Mouse (Mus musculus) 416B (cell line): ENCODE results near the gene Hdac7.

ENCODE experiments used
- DNase-seq: peaks from one replicate; pipeline ENCODE4 v3.0.0; 2011; ENCODE audit warnings: low read depth

Gene Hdac7

DNA sequence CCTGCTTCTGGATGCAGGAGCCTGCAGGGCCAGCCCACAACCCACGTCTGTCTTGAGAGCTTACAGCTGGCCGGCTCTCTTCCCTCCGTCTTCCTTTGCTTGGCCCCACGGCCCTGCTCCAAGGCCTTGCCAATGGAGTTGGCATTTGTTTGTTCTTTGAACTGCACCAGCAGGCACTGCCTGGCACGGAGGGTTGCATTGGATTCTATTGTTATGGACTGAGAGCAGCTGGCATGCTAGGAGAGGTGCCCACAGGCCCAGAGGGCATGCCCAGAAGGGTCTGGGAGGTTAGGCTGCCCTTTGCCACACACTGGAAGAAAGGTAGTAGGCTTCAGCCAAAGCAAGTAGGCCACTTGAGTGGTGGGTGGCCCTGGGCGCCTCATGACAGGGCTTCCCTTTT is 55.5 kb downstream of the Hdac7 start:
- DNase-seq: no peak

DNA sequence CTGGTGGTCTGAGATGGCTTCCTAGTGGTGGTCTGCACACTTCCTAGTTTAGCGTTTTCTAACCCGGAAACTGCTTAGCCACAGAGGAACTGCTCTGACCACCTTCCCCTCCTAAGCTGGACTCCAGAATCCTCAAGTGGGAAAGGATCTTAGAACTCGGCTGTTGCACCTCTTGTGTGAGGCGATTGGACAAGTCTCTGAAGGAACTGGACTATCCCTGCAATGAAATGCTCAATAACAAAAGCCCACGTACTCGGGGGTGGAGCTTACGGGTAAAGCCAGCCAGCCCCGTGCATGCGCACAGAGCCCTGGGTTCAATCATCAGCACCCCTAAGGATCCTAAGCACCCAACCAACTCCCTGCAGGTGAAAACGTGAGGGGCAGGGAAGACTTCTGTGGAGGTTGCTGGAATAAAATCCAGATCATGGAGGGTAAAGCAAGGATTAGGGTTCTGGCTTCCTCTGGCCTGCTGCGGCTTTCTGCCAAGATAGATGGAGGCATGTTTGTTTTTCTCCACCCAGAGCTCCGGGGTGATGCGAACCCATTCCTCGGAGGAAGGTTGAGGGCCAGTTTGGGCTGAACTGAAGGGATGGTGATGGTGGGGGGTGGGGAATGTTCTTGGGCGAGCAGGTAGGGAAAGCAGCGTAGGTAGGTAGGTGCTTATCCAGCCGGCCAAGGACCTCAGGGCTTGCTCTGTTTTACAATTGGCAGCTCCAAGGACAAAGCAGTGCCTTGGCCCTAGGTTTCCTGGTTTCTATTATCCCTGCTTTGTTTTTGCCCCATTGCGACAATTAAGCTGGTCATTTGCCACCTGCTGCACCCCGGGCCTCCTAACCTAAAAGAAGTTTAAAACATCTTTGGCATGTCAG is 56.3 kb downstream of the Hdac7 start:
- peak; percentile 87 for DNase-seq

DNA sequence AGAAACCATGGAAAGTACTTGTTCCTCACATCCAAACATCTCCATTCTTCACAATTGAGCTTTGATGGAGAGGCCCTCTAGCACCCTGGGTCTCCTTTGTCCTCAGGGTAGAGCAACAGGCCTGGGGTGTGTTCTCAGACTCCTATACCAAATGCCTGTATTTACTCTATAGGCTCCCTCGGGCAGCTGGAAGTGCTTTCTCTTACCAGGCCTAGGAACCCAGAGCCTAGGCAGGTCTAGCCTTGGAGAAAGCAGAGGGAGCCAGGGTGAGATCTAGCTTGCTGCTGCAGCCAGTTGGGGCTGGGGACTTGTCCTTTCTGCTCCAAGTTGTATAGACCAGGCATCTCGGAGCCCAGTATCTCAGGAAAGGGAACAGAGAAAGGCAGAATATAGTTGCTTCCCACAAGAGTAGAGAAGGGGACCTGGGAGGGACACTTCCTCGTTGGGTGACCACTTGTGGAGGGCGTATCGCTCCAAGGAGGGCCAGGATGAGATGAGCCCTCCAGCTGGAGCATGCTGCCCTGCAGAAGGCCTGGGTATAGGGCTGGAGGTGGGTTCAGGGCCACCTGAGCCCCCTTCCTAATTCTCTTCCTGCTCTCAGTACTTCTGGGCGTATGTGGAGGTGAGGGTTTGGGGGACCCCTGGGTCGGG is 57.0 kb downstream of the Hdac7 start:
- DNase-seq: no peak

DNA sequence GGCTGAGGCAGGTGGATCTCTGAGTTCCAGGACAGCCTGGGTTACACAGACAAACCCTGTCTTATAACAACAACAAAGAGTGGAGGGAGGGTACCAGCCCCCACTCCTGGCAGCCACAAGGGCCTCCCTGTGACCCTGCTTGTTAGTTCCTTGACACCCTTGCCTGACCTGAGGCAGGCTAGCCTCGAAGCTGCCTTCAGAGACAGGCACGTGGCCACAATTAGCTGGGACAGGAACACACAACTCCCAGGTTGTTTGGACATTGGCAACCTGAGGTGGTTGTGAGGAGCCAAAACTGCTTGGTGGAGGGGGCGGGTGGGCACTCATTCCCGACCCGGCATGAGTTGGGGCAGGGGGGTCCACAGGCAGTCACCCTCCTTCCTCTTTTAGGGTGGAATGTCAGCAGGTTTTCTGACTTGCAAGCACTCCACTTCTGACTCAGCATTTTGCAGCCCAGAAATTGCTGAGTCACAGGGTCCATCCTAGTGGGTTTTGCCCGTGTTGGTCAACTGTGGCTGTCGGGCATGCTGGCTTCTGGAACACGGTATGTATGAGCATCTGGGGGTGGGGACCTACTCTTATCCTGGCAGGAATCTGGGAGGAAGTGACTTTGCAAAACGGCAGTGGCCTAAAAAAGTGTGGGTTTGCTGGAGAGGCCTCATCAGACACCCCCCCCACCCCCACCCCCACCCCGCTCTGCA is 57.7 kb downstream of the Hdac7 start:
- peak; percentile 98 for DNase-seq

DNA sequence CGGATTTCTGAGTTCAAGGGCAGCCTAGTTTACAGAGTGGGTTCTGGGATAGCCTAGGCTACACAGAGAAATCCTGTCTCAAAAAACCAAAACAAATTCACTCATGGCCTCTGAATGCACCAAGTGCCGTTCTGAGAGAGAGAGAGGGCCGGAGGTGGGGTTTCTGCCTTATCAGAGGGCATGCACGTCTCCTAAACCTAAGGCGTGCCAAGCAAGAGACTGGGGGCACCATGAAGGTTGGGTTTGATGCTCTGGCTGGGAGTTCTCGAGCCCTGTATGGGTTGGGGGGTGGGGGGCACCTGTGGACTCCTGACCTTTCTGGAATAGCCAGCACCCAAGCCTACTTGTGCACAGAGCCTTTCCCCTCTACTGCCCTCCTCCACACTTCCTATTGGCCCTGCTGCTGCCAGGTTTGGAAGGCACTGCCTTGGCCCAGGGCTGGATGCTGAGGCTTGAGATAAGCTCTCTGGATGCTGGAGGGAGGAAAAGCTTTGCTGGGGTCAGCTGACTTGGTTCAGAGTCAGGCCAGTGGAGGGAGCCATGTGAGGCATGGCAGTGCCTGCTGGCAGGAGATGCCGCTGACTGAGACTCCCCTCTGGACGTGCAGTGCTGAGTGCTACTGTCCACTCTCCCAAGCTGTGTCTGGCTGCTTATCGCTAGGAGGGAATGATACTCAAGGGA is 58.4 kb downstream of the Hdac7 start:
- peak; percentile 84 for DNase-seq

DNA sequence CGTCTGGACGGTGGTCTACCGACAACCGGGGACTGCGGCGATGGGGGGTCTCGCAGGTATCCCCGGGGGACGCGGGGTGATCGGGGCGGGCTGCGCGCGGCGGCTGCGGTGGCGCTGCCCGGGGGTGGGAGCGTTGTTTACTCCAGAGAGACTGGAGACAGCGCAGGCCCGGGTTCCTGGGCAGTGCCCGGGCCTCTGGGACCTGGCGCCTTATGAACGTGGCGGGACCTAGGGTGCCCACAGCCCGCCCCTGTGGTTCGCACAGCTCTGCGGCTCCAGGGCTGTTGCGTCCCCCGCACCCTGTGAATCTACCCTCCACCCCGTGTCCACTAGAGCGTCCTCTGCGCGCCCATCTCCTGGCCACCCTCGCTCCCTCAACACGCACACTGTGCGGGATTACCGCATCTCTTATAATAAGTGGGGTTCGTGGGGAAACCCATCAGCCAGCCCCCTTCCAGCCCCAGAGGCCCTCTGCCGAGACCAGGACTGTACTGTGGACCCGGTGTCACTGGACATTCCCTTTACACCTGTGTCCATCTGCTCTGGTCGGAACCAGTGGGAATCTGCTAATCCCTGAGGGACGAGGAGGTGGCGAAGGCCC is 59.6 kb downstream of the Hdac7 start:
- DNase-seq: peak; percentile 38

DNA sequence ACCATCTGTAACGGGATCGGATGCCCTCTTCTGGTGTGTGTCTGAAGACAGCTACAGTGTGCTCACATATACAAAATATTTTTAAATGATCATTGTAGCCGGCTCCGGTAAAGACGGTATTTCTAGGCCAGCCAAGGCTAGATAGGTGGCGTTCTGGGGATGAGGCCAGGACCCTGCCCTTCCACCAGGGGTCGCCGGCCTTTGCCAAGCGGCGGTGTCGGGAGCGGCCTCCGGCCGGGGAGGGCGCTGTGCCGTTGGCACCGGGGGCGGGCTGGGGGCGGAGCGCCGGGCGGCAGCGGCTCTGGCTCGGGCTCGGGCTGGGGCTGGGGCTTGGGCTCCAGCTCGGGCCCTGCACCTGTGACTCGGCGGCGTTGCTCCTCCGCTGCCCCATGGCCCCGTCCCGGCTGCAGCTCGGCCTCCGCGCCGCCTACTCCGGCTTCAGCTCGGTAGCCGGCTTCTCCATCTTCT is 60.2 kb downstream of the Hdac7 start:
- peak; percentile 87 for DNase-seq

DNA sequence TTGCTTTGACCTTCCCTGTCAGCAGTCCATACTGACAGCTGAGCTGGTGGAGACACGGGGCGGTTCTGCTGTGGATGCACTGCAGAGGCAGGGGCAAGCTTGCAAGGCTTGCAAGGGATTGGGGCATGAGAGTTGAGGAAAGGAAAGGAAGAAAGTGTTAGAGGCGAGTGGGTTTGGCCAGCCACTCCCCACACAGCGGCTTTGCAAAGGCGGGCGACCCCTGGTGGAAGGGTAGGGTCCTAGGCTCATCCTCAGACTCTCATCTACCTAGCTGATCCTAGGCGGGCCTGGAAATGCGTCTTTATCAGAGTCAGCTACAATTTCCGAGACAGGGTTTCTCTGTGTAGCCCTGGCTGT is 61.6 kb downstream of the Hdac7 start:
- peak; percentile 86 for DNase-seq

DNA sequence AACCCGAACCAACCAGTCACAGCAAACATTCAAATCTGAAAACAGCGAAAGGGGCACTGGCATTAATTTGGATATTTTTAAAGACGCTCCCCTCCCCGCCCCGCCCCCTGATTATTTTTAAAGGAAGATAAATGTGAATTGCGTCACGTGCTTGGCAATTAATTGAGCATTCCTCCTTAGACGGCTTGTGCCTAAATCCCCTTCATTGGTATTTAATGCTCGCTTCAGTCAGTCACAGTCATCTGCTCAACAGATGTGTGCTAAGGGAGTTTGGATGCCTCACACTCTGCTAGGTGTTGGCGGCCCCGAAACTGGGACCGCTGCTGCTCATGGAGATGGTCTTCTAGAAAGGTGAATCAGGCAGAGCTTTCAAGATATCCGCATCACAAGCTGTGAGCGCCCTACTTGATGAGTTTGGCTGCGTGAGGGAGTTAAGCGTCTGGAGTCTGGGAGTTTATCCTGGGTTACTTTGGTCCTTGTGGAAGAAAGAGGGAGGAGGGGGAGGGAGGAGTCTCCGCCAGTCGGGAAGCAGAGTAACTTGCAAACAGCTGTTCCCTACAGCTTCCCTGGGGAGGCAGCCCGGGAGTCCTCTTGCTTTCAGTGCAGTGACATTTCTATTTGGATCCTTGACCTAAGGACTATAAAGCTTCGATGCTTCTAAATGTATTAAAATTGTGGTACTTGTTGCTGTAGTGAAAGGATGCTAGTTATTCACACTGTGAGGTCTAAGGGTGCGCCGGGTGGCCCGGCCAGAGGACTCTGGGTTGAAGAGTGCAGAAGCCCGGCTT is 62.1 kb downstream of the Hdac7 start:
- no peak for DNase-seq

DNA sequence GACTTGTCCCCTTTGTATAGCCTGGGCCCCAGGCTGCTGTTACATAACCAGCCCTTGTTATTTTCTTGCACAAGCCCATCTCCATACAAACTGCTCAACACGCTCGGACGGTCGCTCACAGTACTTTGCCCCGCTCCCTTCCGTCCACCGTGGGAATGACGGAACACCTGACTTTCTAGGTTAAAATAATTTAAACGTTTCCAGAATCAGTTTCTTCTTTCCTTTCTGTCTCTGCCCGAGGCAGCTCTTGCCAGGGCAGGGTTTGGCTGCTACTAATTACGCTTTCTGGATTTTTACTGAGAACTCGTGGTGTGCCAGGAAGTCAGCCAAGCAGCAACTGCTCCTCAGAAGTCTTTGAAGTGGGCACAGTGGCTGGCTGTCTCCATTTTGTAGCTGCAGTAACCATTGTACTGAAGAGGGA is 63.7 kb downstream of the Hdac7 start:
- no peak for DNase-seq

DNA sequence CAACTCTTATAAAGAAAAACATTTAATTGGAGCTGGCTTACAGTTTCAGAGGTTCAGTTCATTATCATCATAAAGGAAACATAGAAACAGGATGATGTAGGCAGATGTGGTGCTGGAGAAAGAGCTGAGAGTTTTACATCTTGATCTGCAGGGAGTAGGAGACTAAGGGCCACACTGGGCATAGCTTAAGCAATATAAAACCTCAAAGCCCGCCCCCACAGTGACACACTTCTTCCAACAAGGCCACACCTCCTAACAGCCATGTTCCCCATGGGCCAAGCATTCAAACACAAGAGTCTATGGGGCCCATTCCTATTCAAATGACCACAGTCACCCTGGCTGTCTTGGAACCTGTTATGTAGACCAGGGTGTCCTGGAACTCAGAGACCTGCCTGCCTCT is 64.7 kb downstream of the Hdac7 start:
- peak; percentile 62 for DNase-seq

DNA sequence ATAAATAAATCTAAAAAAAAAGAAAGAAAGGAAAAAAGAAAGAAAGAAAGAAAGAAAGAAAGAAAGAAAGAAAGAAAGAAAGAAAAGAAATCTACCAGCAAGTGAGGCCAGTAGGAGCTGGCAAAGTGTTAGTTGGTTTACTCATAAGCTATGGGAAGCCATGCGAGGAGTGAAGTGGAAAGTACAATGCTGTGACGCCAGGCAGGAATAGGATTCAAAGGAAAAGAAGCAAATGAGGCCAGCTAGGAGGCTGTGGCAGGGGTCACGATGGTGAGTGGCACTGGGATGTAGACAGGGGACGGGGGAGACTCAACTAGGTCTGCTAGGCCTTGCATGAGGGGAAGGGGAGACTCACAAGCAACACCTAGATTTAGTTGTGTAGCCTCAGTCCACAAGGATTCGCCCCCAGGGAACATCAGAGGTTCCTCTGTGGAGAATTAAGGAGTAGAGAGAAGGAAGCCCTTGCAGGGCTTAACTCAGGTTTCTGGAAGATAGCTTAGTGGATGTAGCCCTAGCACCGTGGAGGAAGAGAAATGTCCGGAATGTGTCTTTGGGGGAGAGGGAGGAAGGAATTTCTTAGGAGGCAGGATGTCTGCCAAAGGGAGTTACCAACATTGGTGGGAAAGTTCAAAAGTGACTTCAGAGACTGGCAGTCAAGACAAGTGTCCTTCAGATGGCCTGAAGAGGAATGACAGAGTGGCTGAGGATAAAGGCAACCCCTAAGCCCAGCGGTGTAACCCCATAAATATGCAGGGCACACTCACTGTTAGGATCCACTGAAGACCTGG is 65.8 kb downstream of the Hdac7 start, which contains the start of gene Slc48a1:
TSS of gene Slc48a1 (plus strand) at position 210 of the 788 bp plus-strand sequence.
- no peak for DNase-seq

DNA sequence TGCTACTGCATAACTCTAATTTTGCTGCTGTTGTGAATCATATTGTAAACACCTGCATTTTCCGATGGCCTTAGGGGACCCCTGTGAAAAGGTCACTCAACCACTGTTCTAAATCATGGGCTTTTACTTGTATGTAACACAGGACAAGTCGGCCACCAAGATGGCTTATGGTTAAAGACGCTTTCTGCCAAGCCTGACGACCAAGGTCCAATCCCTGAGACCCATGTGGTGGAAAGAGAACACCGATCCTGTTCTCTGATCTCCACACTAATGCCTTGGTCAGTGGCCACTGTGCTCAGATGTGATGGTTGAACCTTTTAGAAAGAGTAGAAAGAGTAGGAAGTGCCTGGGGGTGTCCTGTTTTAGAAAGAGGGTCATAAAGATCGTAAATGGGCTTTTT is 67.4 kb downstream of the Hdac7 start:
- no peak for DNase-seq

DNA sequence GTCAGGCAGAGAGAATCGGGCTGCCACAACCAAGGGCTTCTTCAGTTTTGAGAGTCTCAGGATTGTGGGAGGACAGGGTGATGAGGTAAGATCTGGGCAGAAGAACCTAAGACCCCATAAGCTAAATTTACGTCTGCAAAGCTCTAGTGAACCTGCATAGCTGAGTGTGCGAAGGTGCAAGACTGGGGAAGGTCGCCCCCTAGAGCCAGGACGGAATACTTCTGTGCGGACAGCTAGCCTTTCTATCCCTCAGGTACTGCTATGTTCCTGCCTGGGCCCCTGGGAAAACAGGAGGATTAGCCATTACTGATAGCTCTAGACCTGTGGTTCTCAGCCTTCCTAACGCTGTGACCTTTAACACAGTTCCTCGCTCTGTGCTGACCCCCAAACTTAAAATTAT is 67.8 kb downstream of the Hdac7 start:
- DNase-seq: peak; percentile 77

DNA sequence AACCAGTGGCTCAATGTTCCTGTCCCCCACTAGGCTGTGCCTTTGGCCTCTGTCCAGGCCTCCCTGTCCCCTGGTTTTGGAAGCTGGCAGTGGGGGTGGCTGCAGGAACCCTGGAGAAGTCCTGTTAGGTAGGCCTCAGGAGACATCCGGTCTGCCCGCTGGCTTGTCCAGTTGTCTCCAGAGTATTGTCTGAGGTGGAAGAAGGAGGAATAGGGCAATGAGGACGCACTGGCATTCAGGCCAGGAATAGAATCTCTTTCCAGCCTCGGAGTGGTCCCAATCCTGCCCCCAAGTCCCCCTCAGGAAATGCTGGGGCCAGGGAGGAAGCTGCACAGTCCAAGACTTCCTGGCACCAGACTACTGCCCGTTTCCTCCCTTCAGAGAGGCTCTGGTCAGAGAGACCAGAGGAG is 70.3 kb downstream of the Hdac7 start:
- DNase-seq: no peak

DNA sequence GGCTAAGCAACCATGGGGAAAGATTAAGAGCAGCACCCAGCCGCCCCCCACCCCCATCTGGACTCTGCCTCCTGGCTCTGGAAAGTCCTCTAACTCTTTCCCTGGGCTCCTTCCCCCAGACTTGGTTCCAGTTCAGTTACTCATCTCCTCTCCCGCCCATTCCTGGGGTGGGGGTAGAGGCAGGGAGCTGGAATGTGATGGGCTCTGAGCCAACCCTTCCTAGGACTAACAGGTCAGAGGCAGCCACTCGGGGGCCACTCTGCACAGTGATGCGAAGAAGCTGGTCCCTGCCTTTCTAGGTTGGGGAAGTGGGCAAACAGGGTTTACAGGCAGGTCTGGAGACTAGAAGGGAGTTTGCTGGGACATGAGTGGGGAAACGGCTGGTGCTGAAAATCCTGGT is 71.2 kb downstream of the Hdac7 start:
- DNase-seq: no peak

DNA sequence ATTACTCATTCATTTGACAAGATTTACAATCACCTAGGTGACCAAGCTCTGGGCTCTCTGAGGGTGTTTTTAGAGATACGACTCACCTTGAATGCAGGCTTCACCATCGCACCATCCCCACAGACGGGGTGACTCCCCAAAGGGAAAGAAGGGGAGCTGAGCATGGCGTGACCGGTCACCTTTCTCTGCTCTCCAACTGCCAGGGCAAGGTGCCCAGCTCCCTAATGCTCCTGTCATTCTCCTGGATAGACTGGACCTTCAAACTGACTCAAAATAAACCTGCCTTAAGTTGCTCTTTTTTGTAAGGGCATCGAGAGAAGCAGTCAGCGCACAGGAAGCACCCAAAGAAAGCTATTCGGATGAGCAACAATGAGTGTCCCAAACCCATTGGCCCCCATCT is 74.0 kb downstream of the Hdac7 start:
- DNase-seq: no peak

DNA sequence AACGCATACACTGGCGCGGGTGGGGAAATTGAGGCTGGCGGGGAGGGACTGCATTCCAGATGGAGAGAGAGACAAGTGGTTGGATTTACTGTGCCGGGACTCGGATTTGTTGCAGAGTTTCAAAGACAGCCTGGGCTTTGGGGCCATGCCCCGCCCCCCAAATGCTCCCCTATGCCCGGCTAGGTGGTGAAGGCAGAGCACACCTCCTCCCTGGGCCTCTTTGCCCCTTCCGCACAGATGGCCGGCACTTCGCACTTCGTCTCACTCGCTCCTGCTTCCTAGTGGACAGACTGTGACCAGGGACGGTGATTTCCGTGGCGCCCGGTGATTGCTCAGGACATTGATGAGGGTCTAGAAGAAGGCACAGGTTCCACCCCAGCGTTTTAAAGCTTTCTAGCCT is 76.1 kb downstream of the Hdac7 start:
- DNase-seq: peak; percentile 90

DNA sequence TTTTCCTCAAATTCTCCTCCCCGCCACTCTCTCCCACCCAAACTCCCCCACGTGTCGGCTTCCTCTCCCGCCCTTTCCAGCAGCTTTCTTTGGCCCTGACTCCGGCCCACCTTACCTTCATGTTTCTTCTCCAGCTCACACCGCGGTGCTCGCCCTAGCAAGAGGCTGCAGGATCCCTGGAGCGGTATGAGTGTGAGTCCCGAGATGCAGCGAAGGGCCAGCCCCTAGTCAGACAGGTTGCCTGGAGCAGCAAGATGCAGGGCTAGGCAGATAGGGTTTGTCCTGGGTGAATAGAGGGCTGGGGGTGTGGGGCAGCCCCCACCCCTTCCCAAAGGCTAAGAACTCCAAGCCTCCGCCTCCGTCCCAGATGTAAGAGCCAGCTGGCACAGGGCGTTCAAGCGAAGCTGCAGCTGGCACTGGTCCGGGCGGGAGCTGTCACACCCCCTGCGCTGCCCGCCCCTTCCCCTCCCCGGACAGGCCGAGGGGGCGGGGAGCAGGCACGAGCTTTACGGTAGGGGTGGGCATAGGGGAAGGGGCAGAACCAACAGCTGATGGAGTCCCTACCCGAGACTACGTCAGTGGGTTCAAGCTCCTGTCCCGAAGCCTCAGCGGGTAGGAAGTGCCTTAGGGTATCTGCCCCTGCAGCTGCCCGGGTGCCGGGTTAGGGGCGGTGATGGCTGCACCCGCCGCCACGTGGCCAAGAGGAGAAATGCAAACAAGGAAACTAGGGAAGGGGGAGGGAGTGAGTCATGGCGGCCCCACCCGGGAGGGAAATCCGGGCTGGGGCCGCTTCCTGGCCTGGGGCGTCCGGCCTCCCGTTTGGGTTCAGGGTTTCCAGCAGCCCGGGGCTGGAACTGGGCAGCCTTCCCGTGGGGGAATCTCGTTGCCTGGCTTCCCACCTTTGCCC is 76.8 kb downstream of the Hdac7 start, which contains the start of gene Rapgef3:
TSS of gene Rapgef3 (minus strand) at position 693 of the 907 bp plus-strand sequence.
- DNase-seq: peak; percentile 99
